Mouse (Mus musculus) forebrain, embryonic 14.5 days (tissue): ENCODE measurements around the gene Epha1. TPM values are rescaled to one million over a fixed set of nuclear protein-coding genes. Genes with fewer than 3 reads are reported as not detected.

Experiments
- ATAC-seq: fragments of 200-750 bp; cut with Nextera tagmentation; 2 replicates; pipeline ENCODE4 v1.8.0; 2017; ENCODE audit warnings: mild to moderate bottlenecking, moderate library complexity
- DNase-seq: peaks from one replicate; pipeline ENCODE4 v3.0.0-alpha.2; 2015; ENCODE audit warnings: low spot score
- H3K27ac ChIP-seq: fragments of 300-500 bp; sonication (generic); 2 replicates; pipeline ENCODE4 v1.5.1; 2014; ENCODE audit warnings: low read depth, mild to moderate bottlenecking, control low read depth, low read length, moderate library complexity
- H3K27me3 ChIP-seq: fragments of 300-500 bp; sonication (generic); replicated peaks from 2 replicates; pipeline ENCODE4 v1.6.1; 2014; ENCODE audit warnings: low read length, control low read depth, mixed read lengths; ENCODE audit not compliant: control insufficient read depth, insufficient read depth
- H3K36me3 ChIP-seq: fragments of 300-500 bp; sonication (generic); 2 replicates; pipeline ENCODE4 v1.6.1; 2014; ENCODE audit warnings: low read length, control low read depth; ENCODE audit not compliant: control insufficient read depth, insufficient read depth
- H3K4me1 ChIP-seq: fragments of 300-500 bp; sonication (generic); 2 replicates; pipeline ENCODE4 v1.6.1; 2014; ENCODE audit warnings: antibody characterized with exemption, low read length, control low read depth; ENCODE audit not compliant: control insufficient read depth, insufficient read depth
- H3K4me2 ChIP-seq: fragments of 300-500 bp; sonication (generic); 2 replicates; pipeline ENCODE4 v1.6.1; 2014; ENCODE audit warnings: mild to moderate bottlenecking, control low read depth, low read length
- H3K4me3 ChIP-seq: fragments of 300-500 bp; sonication (generic); 2 replicates; pipeline ENCODE4 v1.5.1; 2014; ENCODE audit warnings: low read depth, low read length, control low read depth
- H3K9ac ChIP-seq: fragments of 300-500 bp; sonication (generic); 2 replicates; pipeline ENCODE4 v1.6.1; 2014; ENCODE audit warnings: mild to moderate bottlenecking, low read length, control low read depth, moderate library complexity
- H3K9me3 ChIP-seq: fragments of 300-500 bp; sonication (generic); replicated peaks from 2 replicates; pipeline ENCODE4 v1.6.1; 2016; ENCODE audit warnings: low read length, control low read depth, mixed read lengths; ENCODE audit not compliant: control insufficient read depth
- WGBS: fragments of 180-500 bp; shearing (Covaris S2); extraction: QIAGEN DNeasy Blood & Tissue Kit; methylation state at CpG from one replicate; pipeline ENCODE4 v1.1.7; 2014; 5-methylcytosine and 5-hydroxymethylcytosine counted together
- polyA plus RNA-seq: library from polyadenylated mRNA; unstranded; fragments of >200 nt; fragmentation: Nextera tagmentation; extraction: Ambion mirVana; gene quantifications from 2 replicates; pipeline ENCODE4 v1.2.1, GENCODE M21; 2014

The Epha1 gene
- polyA plus RNA-seq, 1 experiment from 2014 or later, result 0.05 TPM

DNA sequence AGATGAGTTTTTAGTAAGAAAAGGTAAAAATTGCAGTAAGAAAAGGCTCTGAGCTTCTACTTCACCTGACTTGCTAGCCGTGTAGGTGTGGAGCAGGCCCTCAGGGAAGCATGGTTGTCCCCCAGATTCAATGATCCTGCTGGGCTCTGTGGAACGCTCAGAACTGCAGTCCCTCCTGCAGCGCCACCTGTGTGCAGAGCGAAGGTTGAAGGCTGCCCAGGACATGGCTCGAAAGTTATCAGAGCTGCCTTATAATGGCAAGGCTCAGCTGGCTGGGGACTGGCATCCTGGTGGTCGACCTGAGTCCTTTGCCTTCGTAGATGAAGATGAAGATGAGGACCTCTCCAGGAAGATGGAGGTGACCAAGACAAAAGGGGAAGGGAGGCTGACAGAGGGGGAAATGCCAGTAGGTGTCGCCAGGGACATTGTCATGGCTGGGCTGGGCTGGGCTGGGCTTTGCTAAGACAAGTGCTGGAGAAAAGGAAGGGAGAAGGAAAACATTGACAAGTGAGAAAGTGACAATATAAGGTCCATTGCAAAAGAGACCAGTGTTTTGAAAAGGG lies 63.2 kb downstream of the Epha1 start:
- Histone ChIP-seq H3K9ac (no peak overlapping the region), H3K27ac (no peak overlapping the region), H3K9me3 (no peaks in the 10 kb centered on the region), H3K4me3 (no peak overlapping the region), H3K36me3 (peaks cover 77% of the 10 kb centered on the region), H3K4me1 (no peaks in the 10 kb centered on the region), H3K27me3 (no peaks in the 10 kb centered on the region), H3K4me2 (no peak overlapping the region)
- DNase-seq, result no peak
- ATAC-seq, result no peak
- WGBS, result 44% methylated on average over 8 of the region's 8 CpGs

Other genes with a start within 250 kb of the Epha1 start
- gene Tas2r139, start 232.3 kb downstream of the Epha1 start, polyA plus RNA-seq, result not detected in 2 replicates
- not detected in 2 replicates for gene Tas2r144, start 157.9 kb downstream of the Epha1 start, polyA plus RNA-seq
- 9.9 and 13.1 TPM in 2 replicates for gene Gstk1, start 127.3 kb downstream of the Epha1 start, polyA plus RNA-seq
- gene Tmem139, start 111.3 kb downstream of the Epha1 start, polyA plus RNA-seq, result not detected in 2 replicates
- 61.3 and 65.4 TPM in 2 replicates for gene Casp2, start 108.3 kb downstream of the Epha1 start, polyA plus RNA-seq
- 1.3 and 1.6 TPM in 2 replicates for gene Clcn1, start 86.6 kb downstream of the Epha1 start, polyA plus RNA-seq
- gene Fam131b, start 48.6 kb downstream of the Epha1 start, polyA plus RNA-seq, result 4.7 and 5.6 TPM in 2 replicates
- gene Zyx, start 23.6 kb downstream of the Epha1 start, polyA plus RNA-seq, result 34.8 and 41.0 TPM in 2 replicates
- gene Tas2r143, start 27.0 kb upstream of the Epha1 start, polyA plus RNA-seq, result not detected in 2 replicates
- gene Tas2r135, start 32.2 kb upstream of the Epha1 start, polyA plus RNA-seq, result not detected in 2 replicates
- not detected in 2 replicates for gene Tas2r126, start 61.3 kb upstream of the Epha1 start, polyA plus RNA-seq
- not detected in 2 replicates for gene Olfr458, start 91.9 kb upstream of the Epha1 start, polyA plus RNA-seq
- gene Olfr457, start 103.1 kb upstream of the Epha1 start, polyA plus RNA-seq, result not detected in 2 replicates
- gene Olfr456, start 113.9 kb upstream of the Epha1 start, polyA plus RNA-seq, result not detected in 2 replicates
- gene Olfr455, start 174.3 kb upstream of the Epha1 start, polyA plus RNA-seq, result not detected in 2 replicates
- gene Tcaf3, start 224.4 kb upstream of the Epha1 start, polyA plus RNA-seq, result not detected in 2 replicates